Mouse (Mus musculus): ENCODE data around the gene Mdga1. TPM values are rescaled to one million over a fixed set of nuclear protein-coding genes. Genes with fewer than 3 reads are reported as not detected.

Gene Mdga1
- polyA plus RNA-seq (2012; rRNA removed) = 8.0 and 11.5 TPM in 2 replicates

DNA sequence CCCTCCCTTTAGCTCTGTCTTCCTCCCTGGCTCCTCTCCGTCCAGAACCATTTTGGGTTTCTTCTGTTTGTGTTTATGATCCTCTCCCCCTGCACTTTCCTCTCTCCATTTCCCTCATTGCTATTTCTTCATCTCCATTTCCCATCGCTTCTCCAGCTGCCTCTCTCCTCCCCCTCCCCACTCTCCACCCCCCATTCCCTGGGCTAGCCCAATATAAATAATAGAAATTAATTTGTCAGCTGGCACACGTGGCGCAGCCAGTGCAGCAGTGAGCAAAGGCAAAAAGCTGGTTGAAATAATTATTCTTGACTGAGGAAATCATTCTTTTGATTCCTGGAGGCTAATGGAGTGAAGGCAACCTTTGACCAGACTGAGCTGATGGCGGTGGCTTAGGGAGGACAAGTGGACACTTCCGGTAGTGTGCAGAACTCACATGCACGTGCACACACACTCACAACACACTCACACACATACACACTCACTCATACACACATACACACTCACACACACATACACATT lies at the start of gene Mdga1:
Mdga1 (minus strand) TSS at position 51 of the 519 bp plus-strand sequence.
- no peaks in the 10 kb centered on the region; the same call in 1 of the 2 replicates for H3K27me3 ChIP-seq (ENCODE audit: control insufficient read depth, insufficient read depth, low read length)
- no peak within 1 kb of the TSS for H3K4me3 ChIP-seq (replicated peaks; ENCODE audit: insufficient read depth, low read depth, low read length)
- no peak for DNase-seq
- H3K4me1 ChIP-seq (ENCODE audit: control insufficient read depth, insufficient read depth, low read length) = peaks cover 8% of the 10 kb centered on the region
- 83% methylated on average over 7 of the region's 7 CpGs for WGBS
- H3K27ac ChIP-seq (ENCODE audit: insufficient read depth, low read length) = no peak within 1 kb of the TSS
- TF ChIP-seq POLR2A (IDR thresholded peaks at IDR 0.05; ENCODE audit: borderline replicate concordance, insufficient read depth, low read length) = no peak

DNA sequence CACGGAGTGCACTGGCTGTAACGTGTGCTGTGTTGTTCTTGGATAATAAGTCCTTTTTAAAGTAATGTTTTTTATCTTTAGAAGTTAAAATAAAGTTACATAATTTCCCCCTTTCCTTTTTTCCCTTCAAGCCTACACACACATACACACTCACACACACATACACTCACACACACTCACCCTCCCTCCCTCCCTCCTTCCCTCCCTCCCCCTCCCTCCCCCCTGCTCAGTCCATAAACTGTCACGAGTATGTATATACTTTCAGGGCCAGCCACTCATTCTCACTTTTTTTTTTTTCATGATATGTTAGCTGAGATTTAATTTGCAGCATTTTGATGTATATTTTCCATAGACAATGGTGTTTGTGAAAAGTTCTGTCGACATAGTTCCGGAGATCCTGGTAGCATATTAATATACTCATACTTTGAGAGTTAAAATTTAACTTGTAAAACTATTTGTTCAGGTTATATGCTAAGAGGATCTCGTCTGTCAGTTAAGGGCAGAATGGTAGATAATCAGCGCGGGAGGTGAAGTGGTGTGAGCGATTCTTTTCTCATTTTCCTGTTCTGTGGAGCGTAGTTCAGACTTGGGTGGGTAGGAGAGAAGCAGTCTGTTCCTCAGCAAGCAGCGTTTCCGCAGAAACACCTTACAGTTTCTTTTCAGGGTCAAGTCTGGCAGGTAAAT lies 49.2 kb upstream of the Mdga1 start:
- H3K27me3 ChIP-seq (ENCODE audit: control insufficient read depth, insufficient read depth, low read length) = no peaks in the 10 kb centered on the region
- peaks cover 34% of the 10 kb centered on the region for H3K4me1 ChIP-seq (ENCODE audit: control insufficient read depth, insufficient read depth, low read length)
- no peak for TF ChIP-seq POLR2A (IDR thresholded peaks at IDR 0.05; ENCODE audit: borderline replicate concordance, insufficient read depth, low read length)
- TF ChIP-seq CTCF (IDR thresholded peaks at IDR 0.05; ENCODE audit: borderline replicate concordance, insufficient read depth, low read depth, low read length) = no peak
- H3K27ac ChIP-seq (ENCODE audit: insufficient read depth, low read length) = no peak overlapping the region
- H3K4me3 ChIP-seq (replicated peaks; ENCODE audit: insufficient read depth, low read depth, low read length) = no peak overlapping the region
- DNase-seq = no peak
- 79% methylated on average over 12 of the region's 12 CpGs for WGBS

DNA sequence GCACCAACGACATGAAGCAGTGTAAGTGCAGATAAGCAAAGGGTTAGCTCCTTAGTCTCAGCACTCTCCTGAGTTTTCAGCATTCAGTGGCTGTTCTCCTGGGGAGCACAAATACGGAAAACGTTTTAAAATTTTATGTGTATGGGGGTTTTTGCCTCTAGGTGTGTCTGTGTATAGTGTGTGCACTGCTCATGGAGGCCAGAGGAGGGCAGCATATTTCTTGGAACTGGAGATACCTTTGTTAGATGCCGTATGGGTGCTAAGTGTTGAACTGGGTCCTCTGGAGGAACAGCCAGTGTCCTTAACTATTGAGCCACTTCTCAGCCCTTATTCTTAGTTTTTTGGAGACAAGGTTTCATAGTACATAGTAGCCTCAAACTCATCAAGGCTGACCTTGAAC lies 44.8 kb upstream of the Mdga1 start:
- TF ChIP-seq CTCF (IDR thresholded peaks at IDR 0.05; ENCODE audit: borderline replicate concordance, insufficient read depth, low read depth, low read length) (no peak), POLR2A (IDR thresholded peaks at IDR 0.05; ENCODE audit: borderline replicate concordance, insufficient read depth, low read length) (no peak)
- no peak for DNase-seq
- no peaks in the 10 kb centered on the region for H3K27me3 ChIP-seq (ENCODE audit: control insufficient read depth, insufficient read depth, low read length)
- H3K4me1 ChIP-seq (ENCODE audit: control insufficient read depth, insufficient read depth, low read length) = peaks cover 15% of the 10 kb centered on the region
- 98% methylated on average over 4 of the region's 4 CpGs for WGBS
- H3K27ac ChIP-seq (ENCODE audit: insufficient read depth, low read length) = no peak overlapping the region
- no peak overlapping the region for H3K4me3 ChIP-seq (replicated peaks; ENCODE audit: insufficient read depth, low read depth, low read length)

DNA sequence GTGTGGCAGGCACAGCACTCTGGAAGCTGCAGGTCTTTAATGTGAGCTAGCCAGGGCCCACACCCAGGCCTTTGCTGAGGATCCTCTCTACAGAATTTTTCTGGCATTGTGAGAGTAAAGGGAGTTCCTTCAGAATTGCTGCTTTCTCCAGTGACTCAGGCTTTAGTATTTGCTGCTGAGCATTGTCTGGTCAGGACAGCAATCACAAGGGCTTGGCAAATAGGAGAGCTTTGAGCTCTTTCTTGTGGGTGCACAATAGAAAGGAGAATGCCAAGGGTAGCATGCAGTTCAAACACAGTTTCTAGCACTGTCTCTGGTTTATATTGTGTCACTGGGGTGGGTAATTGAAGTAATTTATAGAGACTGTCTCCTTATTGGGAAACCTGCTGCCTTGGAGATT lies 38.5 kb upstream of the Mdga1 start:
- no peaks in the 10 kb centered on the region for H3K27me3 ChIP-seq (ENCODE audit: control insufficient read depth, insufficient read depth, low read length)
- H3K4me1 ChIP-seq (ENCODE audit: control insufficient read depth, insufficient read depth, low read length) = peaks cover 14% of the 10 kb centered on the region
- TF ChIP-seq CTCF (IDR thresholded peaks at IDR 0.05; ENCODE audit: borderline replicate concordance, insufficient read depth, low read depth, low read length) (no peak), POLR2A (IDR thresholded peaks at IDR 0.05; ENCODE audit: borderline replicate concordance, insufficient read depth, low read length) (no peak)
- no peak overlapping the region for H3K27ac ChIP-seq (ENCODE audit: insufficient read depth, low read length)
- no peak for DNase-seq
- no peak overlapping the region for H3K4me3 ChIP-seq (replicated peaks; ENCODE audit: insufficient read depth, low read depth, low read length)

DNA sequence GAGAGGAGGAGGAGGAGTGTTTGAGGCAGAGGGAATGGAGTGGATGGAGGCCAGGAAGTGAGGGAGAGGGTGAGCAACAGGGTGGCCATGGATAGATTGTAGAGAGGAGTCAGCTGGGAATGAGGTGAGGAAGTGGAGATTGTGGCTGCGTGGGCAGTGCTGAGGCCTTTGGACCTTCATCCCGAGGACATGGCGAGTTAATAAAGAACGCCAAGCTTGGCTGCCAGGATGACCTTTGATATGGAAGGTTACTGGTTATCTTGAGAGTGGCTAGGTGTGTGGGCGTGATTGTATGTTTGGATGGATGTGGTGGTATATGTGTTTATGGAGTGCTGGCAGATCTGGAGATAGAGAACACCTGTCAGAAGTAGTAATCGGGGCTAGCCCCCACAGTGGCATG lies 38.0 kb upstream of the Mdga1 start:
- no peak for DNase-seq
- Histone ChIP-seq H3K27ac (ENCODE audit: insufficient read depth, low read length) (no peak overlapping the region), H3K4me3 (replicated peaks; ENCODE audit: insufficient read depth, low read depth, low read length) (no peak overlapping the region), H3K27me3 (ENCODE audit: control insufficient read depth, insufficient read depth, low read length) (no peaks in the 10 kb centered on the region), H3K4me1 (ENCODE audit: control insufficient read depth, insufficient read depth, low read length) (peaks cover 14% of the 10 kb centered on the region)
- TF ChIP-seq POLR2A (IDR thresholded peaks at IDR 0.05; ENCODE audit: borderline replicate concordance, insufficient read depth, low read length) (no peak), CTCF (IDR thresholded peaks at IDR 0.05; ENCODE audit: borderline replicate concordance, insufficient read depth, low read depth, low read length) (no peak)
- WGBS = 63% methylated on average over 6 of the region's 6 CpGs

DNA sequence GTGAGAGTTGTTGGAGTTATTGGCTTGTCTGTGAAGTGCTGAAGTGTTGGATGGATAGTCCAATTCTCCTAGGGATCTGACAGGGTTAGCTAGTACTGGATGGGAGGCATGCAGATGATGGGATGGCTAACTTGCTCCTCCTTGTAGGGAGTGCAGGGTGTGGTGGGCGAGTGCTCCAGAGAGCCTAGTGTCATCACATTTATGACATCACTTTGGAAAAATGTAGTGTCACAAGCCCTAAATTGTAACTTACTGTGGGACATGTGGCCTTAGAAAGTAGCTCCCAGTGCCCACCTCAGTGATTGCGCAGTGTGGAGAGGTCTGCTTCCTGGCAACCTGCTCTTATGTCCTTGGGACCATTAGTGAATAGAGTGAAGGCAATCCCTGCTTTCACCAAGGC lies 37.0 kb upstream of the Mdga1 start:
- no peak for DNase-seq
- Histone ChIP-seq H3K4me1 (ENCODE audit: control insufficient read depth, insufficient read depth, low read length) (peaks cover 14% of the 10 kb centered on the region), H3K4me3 (replicated peaks; ENCODE audit: insufficient read depth, low read depth, low read length) (peak overlapping the region; percentile 14), H3K27ac (ENCODE audit: insufficient read depth, low read length) (no peak overlapping the region), H3K27me3 (ENCODE audit: control insufficient read depth, insufficient read depth, low read length) (no peaks in the 10 kb centered on the region)
- WGBS = 68% methylated on average over 2 of the region's 2 CpGs
- TF ChIP-seq POLR2A (IDR thresholded peaks at IDR 0.05; ENCODE audit: borderline replicate concordance, insufficient read depth, low read length) (no peak), CTCF (IDR thresholded peaks at IDR 0.05; ENCODE audit: borderline replicate concordance, insufficient read depth, low read depth, low read length) (no peak)

DNA sequence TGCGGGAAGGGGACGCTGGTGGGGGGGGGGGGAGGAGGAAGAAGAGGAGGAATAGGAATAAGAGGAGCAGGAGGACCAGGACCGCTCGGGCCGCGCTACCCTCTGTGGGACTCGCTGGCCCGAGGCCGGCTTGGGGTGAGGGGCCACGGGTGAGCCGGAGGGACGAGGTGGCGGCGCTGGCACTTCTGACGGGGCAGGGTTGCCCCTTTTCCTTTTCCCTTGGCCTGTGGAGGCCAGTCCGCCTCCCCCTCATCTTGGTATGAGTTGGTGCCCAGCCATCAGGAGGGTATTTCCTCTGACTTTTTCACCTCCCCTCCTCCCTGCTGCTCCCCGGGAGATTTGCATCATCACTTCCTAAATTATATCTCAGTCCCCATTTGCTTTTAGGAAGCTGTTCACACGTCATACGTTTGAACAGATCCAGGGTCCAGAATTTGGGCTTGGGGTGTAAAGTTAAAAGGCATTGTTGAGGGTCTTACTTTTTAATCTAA lies 35.6 kb upstream of the Mdga1 start:
- Histone ChIP-seq H3K27ac (ENCODE audit: insufficient read depth, low read length) (peak overlapping the region; percentile 35; the same call in 1 of the 2 replicates), H3K27me3 (ENCODE audit: control insufficient read depth, insufficient read depth, low read length) (no peaks in the 10 kb centered on the region), H3K4me1 (ENCODE audit: control insufficient read depth, insufficient read depth, low read length) (peaks cover 14% of the 10 kb centered on the region), H3K4me3 (replicated peaks; ENCODE audit: insufficient read depth, low read depth, low read length) (peak overlapping the region; percentile 96)
- WGBS = under 1% methylated on average over 19 of the region's 19 CpGs
- TF ChIP-seq CTCF (IDR thresholded peaks at IDR 0.05; ENCODE audit: borderline replicate concordance, insufficient read depth, low read depth, low read length) (no peak), POLR2A (IDR thresholded peaks at IDR 0.05; ENCODE audit: borderline replicate concordance, insufficient read depth, low read length) (no peak)
- peak; percentile 46 to 62 for DNase-seq

DNA sequence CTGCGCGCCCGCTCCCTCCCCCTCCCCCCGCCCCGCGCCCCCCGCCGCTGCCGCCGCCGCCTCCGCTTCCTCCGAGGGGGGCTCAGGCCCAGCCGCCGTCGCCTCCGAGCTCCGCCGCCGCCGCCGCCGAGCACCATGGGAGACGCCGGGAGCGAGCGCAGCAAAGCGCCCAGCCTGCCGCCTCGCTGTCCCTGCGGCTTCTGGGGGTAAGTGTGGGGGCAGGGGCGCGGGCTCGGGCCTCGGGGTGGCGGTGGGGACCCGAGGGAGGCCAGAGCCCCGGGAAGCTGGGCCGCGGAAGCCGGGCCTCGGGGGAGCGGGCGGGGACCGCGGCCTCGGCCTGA lies 35.2 kb upstream of the Mdga1 start:
- no peaks in the 10 kb centered on the region for H3K27me3 ChIP-seq (ENCODE audit: control insufficient read depth, insufficient read depth, low read length)
- peak overlapping the region; percentile 96 for H3K4me3 ChIP-seq (replicated peaks; ENCODE audit: insufficient read depth, low read depth, low read length)
- H3K27ac ChIP-seq (ENCODE audit: insufficient read depth, low read length) = peak overlapping the region; percentile 45; the same call in 1 of the 2 replicates
- H3K4me1 ChIP-seq (ENCODE audit: control insufficient read depth, insufficient read depth, low read length) = peaks cover 14% of the 10 kb centered on the region
- no peak for DNase-seq
- 2% methylated on average over 26 of the region's 47 CpGs for WGBS
- TF ChIP-seq CTCF (IDR thresholded peaks at IDR 0.05; ENCODE audit: borderline replicate concordance, insufficient read depth, low read depth, low read length) (no peak), POLR2A (IDR thresholded peaks at IDR 0.05; ENCODE audit: borderline replicate concordance, insufficient read depth, low read length) (no peak)
